Comparison of ENCODE assay signal across 27 mouse cellular contexts in the genomic region with DNA sequence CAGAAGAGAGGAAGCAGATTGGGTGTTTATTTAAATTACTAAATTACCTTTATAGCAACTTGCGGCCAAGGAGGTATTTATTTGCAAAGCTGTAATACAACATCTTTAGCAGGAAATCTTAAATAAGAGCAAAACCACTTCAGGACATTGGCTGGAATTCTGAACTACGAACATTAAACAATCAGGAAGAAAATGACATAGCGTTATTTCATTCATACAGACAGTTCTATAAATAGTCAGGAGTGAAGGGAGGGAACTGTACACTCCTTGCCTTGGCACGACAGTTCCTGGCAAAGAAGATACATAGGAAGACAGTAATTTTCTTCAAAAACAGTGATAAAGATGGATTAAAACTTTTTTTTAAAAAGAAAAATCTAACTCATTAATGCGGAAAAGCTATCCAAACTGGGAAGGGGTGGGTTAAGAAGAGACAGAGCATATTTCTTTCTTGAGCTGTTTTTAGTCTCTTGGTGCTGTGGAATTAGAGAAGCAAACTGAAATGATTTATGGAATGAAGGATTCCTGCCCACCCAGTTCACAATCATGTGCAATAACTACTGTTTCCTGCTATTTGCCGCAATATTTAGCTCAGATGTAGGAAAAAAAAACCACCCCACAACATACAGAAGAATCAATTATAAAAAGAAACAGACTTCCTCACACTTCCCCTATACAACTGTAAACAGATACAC.
DNase-seq lines count a peak whose midpoint lies in the region; ATAC-seq and TF ChIP-seq lines count a peak whose summit lies in the region.
"Had no signal": no experiment of that assay in that cellular context is flagged by ENCODE, and none has a peak within 500 bp of the region (broad histone marks: within the 10 kb centered on the region; RNA-seq: fewer than 3 reads in every experiment).

No protein-coding gene starts in this region.

- H3K27me3 ChIP-seq in heart, embryonic 13.5 days (replicated peaks) = no peaks in the 10 kb centered on the region
- no peaks in the 10 kb centered on the region for H3K27me3 ChIP-seq in heart, embryonic 12.5 days (replicated peaks)
- no peaks in the 10 kb centered on the region for H3K27me3 ChIP-seq in kidney, embryonic 14.5 days (ENCODE audit: control insufficient read depth, insufficient read depth, low read length)
- no peaks in the 10 kb centered on the region for H3K27me3 ChIP-seq in kidney, postnatal 0 days (ENCODE audit: insufficient read depth, low read length)
- no peaks in the 10 kb centered on the region for H3K27me3 ChIP-seq in lung, postnatal 0 days (replicated peaks; ENCODE audit: insufficient read depth, low read length)
- H3K27me3 ChIP-seq: embryonic facial prominence, embryonic 13.5 days; forebrain, embryonic 12.5 days; forebrain, embryonic 15.5 days; heart, embryonic 15.5 days had no signal

- H3K4me3 ChIP-seq in heart, embryonic 13.5 days = no peak overlapping the region
- H3K4me3 ChIP-seq in heart, embryonic 12.5 days = no peak overlapping the region
- no peak overlapping the region for H3K4me3 ChIP-seq in kidney, embryonic 14.5 days (ENCODE audit: low read length)
- H3K4me3 ChIP-seq in kidney, postnatal 0 days (replicated peaks; ENCODE audit: low read depth, low read length) = no peak overlapping the region
- H3K4me3 ChIP-seq in lung, postnatal 0 days (ENCODE audit: low read depth, low read length) = no peak overlapping the region
- H3K4me3 ChIP-seq: embryonic facial prominence, embryonic 10.5 days; embryonic facial prominence, embryonic 13.5 days; erythroblast, embryonic 14.5 days; forebrain, embryonic 12.5 days; forebrain, embryonic 15.5 days; heart, embryonic 10.5 days; heart, embryonic 15.5 days had no signal

- H3K9ac ChIP-seq in heart, embryonic 13.5 days = no peak overlapping the region
- no peak overlapping the region for H3K9ac ChIP-seq in heart, embryonic 12.5 days
- H3K9ac ChIP-seq in kidney, embryonic 14.5 days (ENCODE audit: low read depth, low read length) = no peak overlapping the region
- H3K9ac ChIP-seq in kidney, postnatal 0 days (ENCODE audit: low read depth, low read length) = no peak overlapping the region
- H3K9ac ChIP-seq in lung, postnatal 0 days (replicated peaks; ENCODE audit: low read depth) = no peak overlapping the region
- H3K9ac ChIP-seq: embryonic facial prominence, embryonic 13.5 days; forebrain, embryonic 12.5 days; forebrain, embryonic 15.5 days; heart, embryonic 15.5 days; hindbrain, embryonic 14.5 days had no signal

- H3K36me3 ChIP-seq in heart, embryonic 13.5 days = no peaks in the 10 kb centered on the region
- H3K36me3 ChIP-seq in heart, embryonic 12.5 days = no peaks in the 10 kb centered on the region
- no peaks in the 10 kb centered on the region for H3K36me3 ChIP-seq in kidney, embryonic 14.5 days (ENCODE audit: control insufficient read depth, insufficient read depth, low read length)
- no peaks in the 10 kb centered on the region for H3K36me3 ChIP-seq in kidney, postnatal 0 days (ENCODE audit: insufficient read depth, low read length)
- no peaks in the 10 kb centered on the region for H3K36me3 ChIP-seq in lung, postnatal 0 days (ENCODE audit: insufficient read depth, low read length)
- H3K36me3 ChIP-seq: embryonic facial prominence, embryonic 10.5 days; embryonic facial prominence, embryonic 13.5 days; forebrain, embryonic 12.5 days; forebrain, embryonic 15.5 days; heart, embryonic 10.5 days; heart, embryonic 15.5 days had no signal

- peaks cover 6% of the 10 kb centered on the region; the same call in 1 of the 2 replicates for H3K4me1 ChIP-seq in heart, embryonic 13.5 days
- no peaks in the 10 kb centered on the region for H3K4me1 ChIP-seq in heart, embryonic 12.5 days (replicated peaks)
- H3K4me1 ChIP-seq in kidney, embryonic 14.5 days (ENCODE audit: control insufficient read depth, insufficient read depth, low read length) = no peaks in the 10 kb centered on the region
- no peaks in the 10 kb centered on the region for H3K4me1 ChIP-seq in kidney, postnatal 0 days (replicated peaks; ENCODE audit: insufficient read depth, low read length)
- H3K4me1 ChIP-seq in lung, postnatal 0 days (ENCODE audit: insufficient read depth, low read depth, low read length) = no peaks in the 10 kb centered on the region
- H3K4me1 ChIP-seq: forebrain, embryonic 12.5 days; forebrain, embryonic 15.5 days; heart, embryonic 10.5 days; heart, embryonic 15.5 days had no signal

- no peaks in the 10 kb centered on the region for H3K9me3 ChIP-seq in heart, embryonic 13.5 days
- no peaks in the 10 kb centered on the region for H3K9me3 ChIP-seq in heart, embryonic 12.5 days (replicated peaks)
- H3K9me3 ChIP-seq in kidney, embryonic 14.5 days (ENCODE audit: control insufficient read depth, low read length) = no peaks in the 10 kb centered on the region
- no peaks in the 10 kb centered on the region for H3K9me3 ChIP-seq in kidney, postnatal 0 days (replicated peaks; ENCODE audit: low read length)
- H3K9me3 ChIP-seq in lung, postnatal 0 days (ENCODE audit: low read length) = no peaks in the 10 kb centered on the region
- H3K9me3 ChIP-seq: embryonic facial prominence, embryonic 10.5 days; embryonic facial prominence, embryonic 13.5 days; forebrain, embryonic 12.5 days; forebrain, embryonic 15.5 days; heart, embryonic 10.5 days; heart, embryonic 15.5 days had no signal

- 42% methylated on average over 6 of the region's 6 CpGs for WGBS in heart, embryonic 13.5 days
- 49% methylated on average over 6 of the region's 6 CpGs for WGBS in heart, embryonic 12.5 days
- WGBS in kidney, embryonic 14.5 days = 49% methylated on average over 6 of the region's 6 CpGs
- 38% methylated on average over 6 of the region's 6 CpGs for WGBS in kidney, postnatal 0 days
- 23% methylated on average over 6 of the region's 6 CpGs for WGBS in lung, postnatal 0 days

- no peak overlapping the region for H3K27ac ChIP-seq in heart, embryonic 13.5 days (replicated peaks)
- no peak overlapping the region for H3K27ac ChIP-seq in heart, embryonic 12.5 days (ENCODE audit: poor library complexity, severe bottlenecking)
- H3K27ac ChIP-seq in kidney, embryonic 14.5 days (ENCODE audit: low read depth, low read length) = no peak overlapping the region
- no peak overlapping the region for H3K27ac ChIP-seq in kidney, postnatal 0 days
- no peak overlapping the region for H3K27ac ChIP-seq in lung, postnatal 0 days (ENCODE audit: low read length)
- H3K27ac ChIP-seq: embryonic facial prominence, embryonic 10.5 days; embryonic facial prominence, embryonic 13.5 days; forebrain, embryonic 12.5 days; forebrain, embryonic 15.5 days; heart, embryonic 10.5 days; heart, embryonic 15.5 days; hindbrain, embryonic 14.5 days had no signal

- no peak for ATAC-seq in heart, embryonic 13.5 days (ENCODE audit: extremely low read depth, insufficient number of reproducible peaks, low FRiP score, low TSS enrichment)
- no peak for ATAC-seq in heart, embryonic 12.5 days (ENCODE audit: insufficient number of reproducible peaks, low FRiP score)
- ATAC-seq in kidney, embryonic 14.5 days (ENCODE audit: low FRiP score, low TSS enrichment) = no peak
- ATAC-seq in kidney, postnatal 0 days (replicated peaks; ENCODE audit: low FRiP score, low read depth) = no peak
- no peak for ATAC-seq in lung, postnatal 0 days
- ATAC-seq: activated CD4-positive, CD25-positive, alpha-beta regulatory T cell, adult 4 months had no signal

- no peak for TF ChIP-seq EP300 in lung, postnatal 0 days (IDR thresholded peaks at IDR 0.05)

- no peak for DNase-seq in kidney, adult 11 months
- peak; percentile 79 for DNase-seq in kidney, postnatal 0 days (ENCODE audit: low spot score)
- DNase-seq in kidney, postnatal 4 days = no peak
- DNase-seq in lung, postnatal 0 days (ENCODE audit: low spot score) = peak; percentile 13
- no peak for DNase-seq in lung, postnatal 14 days
- DNase-seq: adrenal gland, adult 8-10 months; adrenal gland, postnatal 25 days; cerebellum, adult 11-12 months; cerebellum, adult 8-10 months; cerebellum, postnatal 10 days; cerebellum, postnatal 36 days; gastrocnemius, postnatal 25 days; heart, adult 18-20 months; heart, postnatal 14 days; heart, postnatal 4 days had no signal

- no peak for TF ChIP-seq CTCF in kidney, postnatal 0 days (IDR thresholded peaks at IDR 0.05; ENCODE audit: low read depth)
- TF ChIP-seq CTCF in lung, postnatal 0 days (IDR thresholded peaks at IDR 0.05) = no peak

- peak overlapping the region; percentile 5; the same call in 1 of the 2 replicates for H3K4me2 ChIP-seq in heart, embryonic 13.5 days
- no peak overlapping the region for H3K4me2 ChIP-seq in heart, embryonic 12.5 days
- H3K4me2 ChIP-seq in kidney, embryonic 14.5 days (replicated peaks; ENCODE audit: low read depth, low read length) = 0 out of 2 replicates have a peak overlapping the region, but pooled peaks have one; percentile 0
- peak overlapping the region; percentile 14; the same call in 1 of the 2 replicates for H3K4me2 ChIP-seq in kidney, postnatal 0 days (ENCODE audit: low read length)
- no peak overlapping the region for H3K4me2 ChIP-seq in lung, postnatal 0 days (replicated peaks; ENCODE audit: low read depth, low read length)
- H3K4me2 ChIP-seq: embryonic facial prominence, embryonic 13.5 days; forebrain, embryonic 12.5 days; forebrain, embryonic 15.5 days; heart, embryonic 15.5 days; hindbrain, embryonic 14.5 days had no signal

Comparison
In these comparisons a context has a peak if more than half of its experiments do, and no peak if none do; other contexts are left out.
1. H3K4me2 ChIP-seq: peak in heart, embryonic 13.5 days (single experiment), kidney, embryonic 14.5 days (single experiment) and kidney, postnatal 0 days (single experiment); none in heart, embryonic 12.5 days (single experiment) and lung, postnatal 0 days (single experiment).
2. DNase-seq: peak in kidney, postnatal 0 days (single experiment) and lung, postnatal 0 days (single experiment); none in kidney, adult 11 months (single experiment), kidney, postnatal 4 days (0 of 2) and lung, postnatal 14 days (single experiment).